Mouse (Mus musculus) left cerebral cortex, adult 11 months (tissue): ENCODE results near the gene Duox2.

Experiments used
- DNase-seq: peaks from one replicate; pipeline ENCODE4 v3.0.0; 2022; ENCODE audit warnings: low spot score

Duox2 gene

DNA sequence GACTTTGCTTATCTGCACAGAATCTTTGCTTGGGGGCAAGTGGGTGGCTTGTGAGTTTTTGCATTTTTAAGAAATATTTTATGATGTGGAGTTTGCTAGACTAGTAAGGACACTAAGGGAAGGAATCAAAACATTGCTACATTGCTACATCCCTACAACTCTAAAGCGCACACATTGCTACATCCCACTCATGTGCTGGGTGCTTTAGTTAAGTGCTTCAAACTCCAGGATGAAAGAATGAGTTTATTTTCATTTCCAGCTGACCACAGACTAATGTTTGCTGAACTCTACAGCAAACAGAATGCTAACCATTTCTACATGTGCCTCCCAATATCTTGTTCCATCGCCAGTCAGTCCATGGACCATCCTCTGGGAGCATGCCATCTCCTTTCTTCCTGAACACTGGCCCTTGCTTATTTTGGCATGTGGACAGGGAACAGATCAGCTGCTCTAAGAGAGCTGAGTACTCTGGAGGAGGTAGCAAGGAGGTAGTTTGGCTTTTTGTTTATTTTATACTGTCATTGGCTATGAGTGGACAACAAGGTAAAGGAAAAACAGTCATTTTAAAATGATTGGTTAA is 60.3 kb downstream of the Duox2 start:
- no peak for DNase-seq

- DNase-seq: no peak
Observed at GRCm38 (mm10) chr2:122236321-122236720, 61.9 kb downstream of the Duox2 start.

DNA sequence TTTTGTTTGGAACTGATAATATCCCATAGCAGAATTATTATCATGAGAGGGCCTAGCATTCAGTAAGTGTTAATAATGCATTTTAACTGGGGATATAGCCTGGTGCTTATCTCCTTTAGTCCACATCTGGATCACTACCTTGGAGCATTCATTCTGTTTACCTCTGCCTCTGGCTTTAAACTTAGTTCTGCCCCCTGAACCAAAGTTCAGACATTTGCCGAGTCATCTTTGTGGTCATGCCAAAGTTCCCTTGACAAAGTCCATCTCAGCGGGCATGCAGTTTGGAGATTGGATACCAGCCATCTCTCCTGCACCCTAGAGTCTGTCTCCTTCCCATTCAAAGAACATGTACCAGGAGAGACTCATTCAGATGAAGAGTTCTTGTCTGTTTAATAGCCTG is 62.8 kb downstream of the Duox2 start:
- no peak for DNase-seq

GRCm38 (mm10) chr2:122234611-122235288 is 63.5 kb downstream of the Duox2 start, which contains the start of gene Sord:
Gene Sord (plus strand): TSS chr2:122234749.
- DNase-seq: peak; percentile 50

DNA sequence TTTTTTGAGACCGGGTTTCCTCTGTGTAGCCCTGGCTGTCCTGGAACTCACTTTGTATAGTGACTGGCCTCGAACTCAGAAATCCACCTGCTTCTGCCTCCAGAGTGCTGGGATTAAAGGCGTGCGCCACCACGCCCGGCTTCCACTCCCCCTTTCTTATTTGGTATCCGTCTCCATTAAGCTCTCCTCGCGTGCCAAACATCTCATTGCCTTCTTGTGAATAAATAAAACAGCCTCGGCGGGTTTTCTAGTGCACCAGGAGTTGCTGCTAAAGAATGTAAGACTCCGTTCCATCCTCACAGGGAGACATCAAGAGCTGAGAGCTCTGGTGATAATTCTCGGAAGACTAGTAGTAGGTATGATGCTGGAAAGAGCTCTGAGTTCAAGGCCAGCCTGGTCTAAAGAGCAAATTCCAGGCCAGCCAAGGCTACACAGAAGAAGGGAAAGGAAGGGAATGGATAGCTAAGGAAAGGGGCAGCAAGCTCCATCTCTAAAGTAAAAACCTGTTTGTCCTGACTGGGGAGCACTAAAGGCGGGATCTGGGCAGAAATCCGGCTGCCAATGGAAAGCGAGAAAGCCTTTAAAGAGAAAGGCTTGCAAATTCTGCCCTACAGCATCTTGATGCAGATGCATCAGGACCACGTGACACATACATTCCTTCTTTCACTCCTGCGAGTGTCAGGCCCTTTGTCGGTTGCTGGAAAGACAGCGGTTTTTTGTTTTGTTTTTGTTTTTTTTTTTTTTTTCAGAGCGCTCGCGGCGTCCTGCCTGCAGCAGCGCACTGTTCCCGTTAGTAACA is 64.3 kb downstream of the Duox2 start:
- DNase-seq: peak; percentile 21

- no peak for DNase-seq
Observed at GRCm38 (mm10) chr2:122233341-122233740, 64.9 kb downstream of the Duox2 start.

DNA sequence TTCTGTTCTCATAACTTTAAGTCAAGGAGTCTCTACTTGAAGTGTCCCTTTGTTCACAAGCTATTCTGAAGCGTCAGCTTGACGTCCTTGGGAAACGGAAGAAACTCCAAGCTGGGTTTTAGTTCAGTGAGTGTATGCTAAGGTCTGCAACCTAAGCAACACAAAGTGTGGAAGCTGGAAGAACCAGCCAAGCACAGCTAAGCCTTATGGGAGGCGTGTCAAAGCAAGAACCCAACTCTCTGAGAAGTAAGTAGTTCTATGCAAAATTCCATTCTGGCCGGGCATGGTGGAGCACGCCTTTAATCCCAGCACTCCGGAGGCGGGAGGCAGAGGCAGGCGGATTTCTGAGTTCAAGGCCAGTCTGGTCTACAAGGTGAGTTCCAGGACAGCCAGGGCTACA is 66.6 kb downstream of the Duox2 start:
- DNase-seq: no peak

GRCm38 (mm10) chr2:122230395-122230794 is 67.9 kb downstream of the Duox2 start:
- no peak for DNase-seq
